Mouse (Mus musculus) spleen, adult 2 months (tissue): ENCODE results near the gene Nol10. TPM values are rescaled to one million over a fixed set of nuclear protein-coding genes. Genes with fewer than 3 reads are reported as not detected.

ENCODE experiments used
- DNase-seq, 2 experiments: peaks; one replicate each; pipeline versions ENCODE4 v3.0.0 to v3.0.0-alpha.2; 2012 to 2021; ENCODE audit warnings: low spot score in 2 of 2, low read depth in 1 of 2
- H3K27ac ChIP-seq: fragments of 200-500 bp; 2 replicates; pipeline ENCODE4 v1.5.1; 2012; ENCODE audit warnings: low read length, inconsistent platforms; ENCODE audit not compliant: insufficient read depth
- H3K27me3 ChIP-seq: fragments of 200-500 bp; 2 replicates; pipeline ENCODE4 v1.6.1; 2012; ENCODE audit warnings: mild to moderate bottlenecking, moderate library complexity, low read length, inconsistent platforms; ENCODE audit not compliant: control insufficient read depth, insufficient read depth
- H3K36me3 ChIP-seq: fragments of 200-500 bp; 2 replicates; pipeline ENCODE4 v1.6.1; 2012; ENCODE audit warnings: mild to moderate bottlenecking, low read length, inconsistent platforms; ENCODE audit not compliant: control insufficient read depth, insufficient read depth
- H3K4me1 ChIP-seq: fragments of 200-500 bp; 2 replicates; pipeline ENCODE4 v1.6.1; 2011; ENCODE audit warnings: inconsistent platforms; ENCODE audit not compliant: control insufficient read depth, insufficient read depth, insufficient read length
- H3K4me3 ChIP-seq: fragments of 200-500 bp; 2 replicates; pipeline ENCODE4 v1.5.1; 2011; ENCODE audit warnings: mild to moderate bottlenecking, inconsistent platforms; ENCODE audit not compliant: insufficient read depth, insufficient read length; ENCODE audit errors: extremely low read depth
- CTCF ChIP-seq: fragments of 200-500 bp; IDR thresholded peaks from 2 replicates; pipeline ENCODE4 v1.5.1; 2011; ENCODE audit warnings: mild to moderate bottlenecking, inconsistent platforms; ENCODE audit not compliant: insufficient read depth, insufficient read length, insufficient replicate concordance; ENCODE audit errors: extremely low read depth
- POLR2A ChIP-seq: fragments of 200-500 bp; IDR thresholded peaks from 2 replicates; pipeline ENCODE4 v1.6.1; 2011; ENCODE audit warnings: low read depth, low read length, inconsistent platforms
- WGBS: fragments of 180-500 bp; shearing (Covaris S2); methylation state at CpG from one replicate; pipeline ENCODE4 v1.1.7; 2018; 5-methylcytosine and 5-hydroxymethylcytosine counted together
- polyA plus RNA-seq: library from polyadenylated mRNA; depleted of rRNA; stranded (reverse); fragments of >200 nt; gene quantifications from 2 replicates; pipeline ENCODE4 v1.2.3, GENCODE M21; 2012

The Nol10 gene
- polyA plus RNA-seq, 1 experiment, result 3.2 TPM

- no peak for DNase-seq
- no peaks in the 10 kb centered on the region for H3K4me1 ChIP-seq
- no peak overlapping the region for H3K27ac ChIP-seq
- H3K4me3 ChIP-seq, result no peak overlapping the region
- WGBS, result 93% methylated on average over 4 of the region's 4 CpGs
- no peaks in the 10 kb centered on the region for H3K27me3 ChIP-seq
- TF ChIP-seq POLR2A (no peak), CTCF (no peak)
- peaks cover 33% of the 10 kb centered on the region for H3K36me3 ChIP-seq
Measured at GRCm38 (mm10) chr12:17360650-17361049, 12.4 kb downstream of the Nol10 start.

DNA sequence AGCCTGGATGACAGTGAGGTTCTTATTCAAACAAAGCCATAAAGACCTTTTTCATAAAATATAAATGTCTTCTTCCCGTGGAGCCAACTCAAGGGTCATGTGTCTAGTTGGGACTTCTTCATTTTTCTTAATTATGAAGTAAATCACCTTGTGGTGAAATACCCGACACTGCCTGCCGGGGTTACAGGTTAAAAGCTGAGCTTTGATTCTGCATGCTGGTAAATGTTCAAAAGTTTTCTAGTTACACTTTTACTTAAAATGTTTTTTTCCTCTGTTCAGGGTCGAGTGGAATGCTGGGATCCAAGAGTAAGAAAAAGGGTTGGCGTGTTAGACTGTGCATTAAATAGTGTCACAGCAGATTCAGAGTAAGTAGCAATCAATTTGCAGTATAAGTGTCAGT, 14.1 kb downstream of the Nol10 start:
- Histone ChIP-seq H3K27ac (no peak overlapping the region), H3K36me3 (peaks cover 31% of the 10 kb centered on the region), H3K27me3 (no peaks in the 10 kb centered on the region), H3K4me3 (no peak overlapping the region), H3K4me1 (no peaks in the 10 kb centered on the region)
- no peak for DNase-seq
- TF ChIP-seq POLR2A, result no peak
- TF ChIP-seq CTCF, result no peak
- 88% methylated on average over 5 of the region's 5 CpGs for WGBS

DNA sequence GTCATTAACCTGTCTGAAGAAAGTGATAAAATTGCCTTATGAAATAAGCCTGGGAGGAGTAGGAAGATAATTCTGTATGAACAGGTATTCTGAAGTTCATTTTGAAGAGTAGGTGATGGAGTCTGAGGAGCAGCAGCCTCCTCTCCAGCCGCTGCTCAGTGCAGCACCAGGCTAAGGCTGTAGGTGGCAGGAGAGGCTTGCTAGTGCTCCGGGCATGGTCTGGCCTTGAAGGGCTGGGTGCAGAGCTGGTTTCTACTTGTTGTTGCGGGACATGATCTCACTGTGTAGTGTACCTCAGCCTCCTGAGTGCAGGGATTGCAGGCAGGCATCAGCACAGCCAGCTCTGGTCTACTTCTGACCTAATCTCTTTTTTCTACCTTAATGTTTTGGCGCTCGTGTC, 18.7 kb downstream of the Nol10 start:
- Histone ChIP-seq H3K27me3 (no peaks in the 10 kb centered on the region), H3K36me3 (peaks cover 19% of the 10 kb centered on the region), H3K4me1 (no peaks in the 10 kb centered on the region), H3K4me3 (no peak overlapping the region), H3K27ac (no peak overlapping the region)
- DNase-seq, result peak in 1 of 2 experiments; percentile 44
- TF ChIP-seq CTCF (peak; percentile 76; the same call in 1 of the 2 replicates), POLR2A (no peak)
- 65% methylated on average over 5 of the region's 5 CpGs for WGBS

DNA sequence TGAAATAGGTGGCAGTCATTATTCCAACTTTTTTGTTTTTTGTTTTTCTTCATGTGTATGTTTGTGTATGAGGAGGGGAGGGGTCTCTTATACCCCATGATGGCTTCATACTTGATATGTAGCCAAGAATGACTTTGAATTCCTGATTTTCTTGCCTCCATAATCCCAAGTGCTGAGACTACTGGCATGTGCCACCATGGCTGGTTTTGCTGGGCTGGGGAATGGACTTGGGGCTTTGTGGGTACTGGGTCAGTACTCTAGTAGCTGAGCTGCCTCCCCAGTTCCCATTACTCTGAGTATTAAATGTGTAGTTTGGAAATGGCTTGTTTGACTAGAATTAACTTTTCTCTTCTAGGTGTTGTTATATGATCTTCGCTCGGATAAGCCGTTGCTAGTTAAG, 20.9 kb downstream of the Nol10 start:
- H3K27ac ChIP-seq, result no peak overlapping the region
- DNase-seq, result no peak
- WGBS, result 96% methylated on average over 3 of the region's 3 CpGs
- no peak overlapping the region for H3K4me3 ChIP-seq
- TF ChIP-seq CTCF (no peak), POLR2A (no peak)
- H3K27me3 ChIP-seq, result no peaks in the 10 kb centered on the region
- no peaks in the 10 kb centered on the region for H3K4me1 ChIP-seq
- H3K36me3 ChIP-seq, result peaks cover 9% of the 10 kb centered on the region

- TF ChIP-seq CTCF (no peak), POLR2A (no peak)
- 95% methylated on average over 7 of the region's 7 CpGs for WGBS
- no peak for DNase-seq
- peaks cover 10% of the 10 kb centered on the region for H3K36me3 ChIP-seq
- H3K27ac ChIP-seq, result no peak overlapping the region
- H3K27me3 ChIP-seq, result no peaks in the 10 kb centered on the region
- H3K4me1 ChIP-seq, result no peaks in the 10 kb centered on the region
- H3K4me3 ChIP-seq, result no peak overlapping the region
Measured at GRCm38 (mm10) chr12:17369551-17370325, 21.5 kb downstream of the Nol10 start.

DNA sequence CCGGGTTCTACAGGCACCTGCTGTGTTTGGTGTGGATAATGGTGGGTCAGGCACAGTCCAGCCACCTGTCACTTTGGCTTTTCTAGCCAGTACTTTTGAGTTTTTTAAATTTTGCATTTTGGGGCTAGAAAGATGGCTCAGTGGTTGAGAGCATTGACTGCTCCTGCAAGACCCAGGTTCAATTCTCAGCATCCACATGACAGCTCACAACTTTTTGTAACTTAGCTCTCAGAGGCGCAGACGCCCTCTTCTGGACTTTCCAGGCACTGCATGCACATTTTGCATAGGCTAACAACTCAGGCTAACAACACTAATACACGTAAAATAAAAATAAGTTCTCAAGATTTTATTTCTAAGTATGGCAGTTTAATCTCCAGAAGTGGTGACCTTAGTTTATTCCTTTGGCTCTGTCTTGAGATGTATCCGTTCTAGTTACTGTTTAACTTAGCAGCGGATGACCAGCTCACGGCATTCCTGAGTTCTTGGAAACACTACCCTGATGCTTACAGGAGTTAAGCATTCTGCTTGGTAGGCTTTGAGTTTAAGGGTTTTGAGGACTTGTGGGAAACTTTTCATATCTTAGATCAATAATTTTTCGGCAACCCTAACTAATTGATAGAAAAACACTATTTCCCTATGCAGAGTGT, 23.5 kb downstream of the Nol10 start:
- Histone ChIP-seq H3K4me1 (no peaks in the 10 kb centered on the region), H3K4me3 (no peak overlapping the region), H3K36me3 (peaks cover 13% of the 10 kb centered on the region), H3K27ac (no peak overlapping the region), H3K27me3 (no peaks in the 10 kb centered on the region)
- no peak for TF ChIP-seq POLR2A
- TF ChIP-seq CTCF, result no peak; the same call in 1 of the 2 replicates
- no peak for DNase-seq
- WGBS, result 93% methylated on average over 8 of the region's 8 CpGs

- no peaks in the 10 kb centered on the region for H3K4me1 ChIP-seq
- no peak for DNase-seq
- peaks cover 13% of the 10 kb centered on the region for H3K36me3 ChIP-seq
- 36% methylated on average over 3 of the region's 3 CpGs for WGBS
- TF ChIP-seq CTCF, result no peak
- TF ChIP-seq POLR2A, result no peak
- H3K27ac ChIP-seq, result no peak overlapping the region
- no peaks in the 10 kb centered on the region for H3K27me3 ChIP-seq
- no peak overlapping the region for H3K4me3 ChIP-seq
Measured at GRCm38 (mm10) chr12:17372696-17373095, 24.4 kb downstream of the Nol10 start.
